Mouse (Mus musculus) G1E (cell line): ENCODE measurements around the gene Nme2.

Source experiments
- CTCF ChIP-seq: IDR thresholded peaks from 2 replicates; pipeline ENCODE4 v1.5.1; 2012; ENCODE audit warnings: low read depth, low read length, inconsistent platforms, mixed read lengths
- GATA1 ChIP-seq: IDR thresholded peaks from 2 replicates; pipeline ENCODE4 v1.6.1; 2012; ENCODE audit warnings: borderline replicate concordance, low read length, inconsistent platforms, mixed read lengths
- POLR2AphosphoS5 ChIP-seq: IDR thresholded peaks from 2 replicates; pipeline ENCODE4 v1.6.1; 2012; ENCODE audit warnings: low read depth, low read length, inconsistent platforms; ENCODE audit not compliant: insufficient replicate concordance
- TAL1 ChIP-seq: conservative IDR thresholded peaks from 2 replicates; pipeline ENCODE4 v1.6.1; 2012; ENCODE audit warnings: low read depth, low read length, inconsistent platforms, mixed read lengths

GRCm38 (mm10) chr11:93961482-93961881 lies 5.4 kb upstream of the Nme2 start:
- no peak for TF ChIP-seq CTCF
- TF ChIP-seq TAL1: no peak
- TF ChIP-seq GATA1: no peak
- no peak for TF ChIP-seq POLR2AphosphoS5
